Mouse (Mus musculus) myocyte (in vitro differentiated cells): ENCODE results near the gene Pitx2. TPM values are rescaled to one million over a fixed set of nuclear protein-coding genes. Genes with fewer than 3 reads are reported as not detected.

Experiments used
- H3K27me3 ChIP-seq: one replicate; pipeline ENCODE4 v1.6.1; 2011; ENCODE audit not compliant: control insufficient read depth, insufficient read depth, insufficient read length
- H3K36me3 ChIP-seq: one replicate; pipeline ENCODE4 v1.6.1; 2011; ENCODE audit not compliant: control insufficient read depth, insufficient read depth
- H3K4me2 ChIP-seq: one replicate; pipeline ENCODE4 v1.6.1; 2011; ENCODE audit warnings: low read depth, control low read depth
- H3K4me3 ChIP-seq: one replicate; pipeline ENCODE4 v1.5.1; 2011; ENCODE audit warnings: mild to moderate bottlenecking, control low read depth, moderate library complexity
- H3K79me2 ChIP-seq: one replicate; pipeline ENCODE4 v1.6.1; 2011; ENCODE audit not compliant: control insufficient read depth, insufficient read depth
- H3ac ChIP-seq: one replicate; pipeline ENCODE4 v1.6.1; 2011; ENCODE audit not compliant: control insufficient read depth, insufficient read length
- CEBPB ChIP-seq: IDR thresholded peaks from 2 replicates; pipeline ENCODE4 v1.6.1; 2011; ENCODE audit warnings: mild to moderate bottlenecking, moderate library complexity; ENCODE audit not compliant: poor library complexity, insufficient read depth, severe bottlenecking
- E2F4 ChIP-seq: IDR thresholded peaks from one replicate; pipeline ENCODE4 v1.6.1; 2011; ENCODE audit warnings: mild to moderate bottlenecking, control low read depth, moderate library complexity; ENCODE audit not compliant: insufficient read depth
- MAX ChIP-seq: IDR thresholded peaks from one replicate; pipeline ENCODE4 v1.6.1; 2011; ENCODE audit warnings: low read depth, mild to moderate bottlenecking, control low read depth
- MYOD1 ChIP-seq, 3 experiments: IDR thresholded peaks; one replicate each; pipeline ENCODE4 v1.6.1; 2011; ENCODE audit warnings: control low read depth in 2 of 3, low read depth in 2 of 3, mild to moderate bottlenecking in 2 of 3, moderate library complexity in 1 of 3; ENCODE audit not compliant: insufficient read length in 2 of 3, control insufficient read depth in 1 of 3
- MYOG ChIP-seq, 3 experiments: IDR thresholded peaks; one replicate each; pipeline ENCODE4 v1.6.1; 2011; ENCODE audit warnings: control low read depth in 2 of 3, low read depth in 2 of 3, mild to moderate bottlenecking in 2 of 3; ENCODE audit not compliant: insufficient read length in 2 of 3, control insufficient read depth in 1 of 3, insufficient read depth in 1 of 3
- POLR2A ChIP-seq: IDR thresholded peaks from one replicate; pipeline ENCODE4 v1.6.1; 2011; ENCODE audit warnings: low read depth, mild to moderate bottlenecking, control low read depth, moderate library complexity; ENCODE audit not compliant: insufficient read length
- POLR2AphosphoS2 ChIP-seq: IDR thresholded peaks from one replicate; pipeline ENCODE4 v1.6.1; 2011; ENCODE audit warnings: low read depth, control low read depth; ENCODE audit not compliant: insufficient read length
- REST ChIP-seq: IDR thresholded peaks from one replicate; pipeline ENCODE4 v1.6.1; 2011; ENCODE audit warnings: mild to moderate bottlenecking, control low read depth, moderate library complexity; ENCODE audit not compliant: insufficient read depth, insufficient read length
- SRF ChIP-seq: IDR thresholded peaks from one replicate; pipeline ENCODE4 v1.6.1; 2011; ENCODE audit warnings: low read depth; ENCODE audit not compliant: control insufficient read depth, insufficient read length
- TCF12 ChIP-seq: IDR thresholded peaks from one replicate; pipeline ENCODE4 v1.6.1; 2011; ENCODE audit warnings: mild to moderate bottlenecking, control low read depth; ENCODE audit not compliant: poor library complexity, insufficient read depth, severe bottlenecking
- TCF3 ChIP-seq: IDR thresholded peaks from one replicate; pipeline ENCODE4 v1.6.1; 2011; ENCODE audit warnings: low read depth, control low read depth; ENCODE audit not compliant: insufficient read length
- USF1 ChIP-seq: IDR thresholded peaks from one replicate; pipeline ENCODE4 v1.6.1; 2011; ENCODE audit warnings: low read depth, mild to moderate bottlenecking, control low read depth, moderate library complexity
- polyA plus RNA-seq: library from polyadenylated mRNA; unstranded; fragments of >200 nt; fragmentation: generic; extraction: Trizol; gene quantifications from one replicate; pipeline ENCODE4 v1.2.1, GENCODE M21; 2012; ENCODE audit warnings: missing spikeins

Gene Pitx2
- polyA plus RNA-seq, 1 experiment = 35.6 TPM

- Histone ChIP-seq H3K79me2 (peaks cover 20% of the 10 kb centered on the region), H3K27me3 (no peaks in the 10 kb centered on the region), H3K36me3 (peaks cover 11% of the 10 kb centered on the region), H3ac (no peak overlapping the region), H3K4me2 (no peak overlapping the region), H3K4me3 (no peak overlapping the region)
- TF ChIP-seq POLR2A (no peak), CEBPB (no peak), E2F4 (no peak), TCF3 (no peak), SRF (no peak), USF1 (no peak)
Observed at GRCm38 (mm10) chr3:129212038-129212645, 12.5 kb downstream of the Pitx2 start.

- Histone ChIP-seq H3K4me2 (peak overlapping the region; percentile 91), H3K27me3 (no peaks in the 10 kb centered on the region), H3K4me3 (peak overlapping the region; percentile 82), H3ac (no peak overlapping the region), H3K36me3 (peaks cover 11% of the 10 kb centered on the region), H3K79me2 (peaks cover 23% of the 10 kb centered on the region)
- TF ChIP-seq USF1 = no peak
- no peak for TF ChIP-seq TCF3
- no peak for TF ChIP-seq MAX
- TF ChIP-seq SRF = no peak
- no peak for TF ChIP-seq MYOG (IDR thresholded peaks at IDR 0.05; ENCODE audit: control insufficient read depth in 1 of 3, insufficient read depth in 1 of 3, insufficient read length in 2 of 3, low read depth in 2 of 3)
- TF ChIP-seq REST = no peak
- TF ChIP-seq TCF12 = no peak
- TF ChIP-seq POLR2A = no peak
- TF ChIP-seq POLR2AphosphoS2 = no peak
- no peak for TF ChIP-seq CEBPB
Observed at GRCm38 (mm10) chr3:129212807-129213206, 13.1 kb downstream of the Pitx2 start.

- peaks cover 30% of the 10 kb centered on the region for H3K79me2 ChIP-seq
- TF ChIP-seq REST (no peak), POLR2A (peak; percentile 97), E2F4 (no peak), CEBPB (no peak), SRF (peak; percentile 42), TCF12 (no peak), POLR2AphosphoS2 (peak; percentile 89), MYOD1 (IDR thresholded peaks at IDR 0.05; ENCODE audit: control insufficient read depth in 1 of 3, insufficient read length in 2 of 3, low read depth in 2 of 3) (peak in 1 of 3 experiments; percentile 79), TCF3 (no peak), USF1 (no peak), MAX (no peak), MYOG (IDR thresholded peaks at IDR 0.05; ENCODE audit: control insufficient read depth in 1 of 3, insufficient read depth in 1 of 3, insufficient read length in 2 of 3, low read depth in 2 of 3) (peak in 1 of 3 experiments; percentile 2)
- peak overlapping the region; percentile 96 for H3K4me2 ChIP-seq
- peak overlapping the region; percentile 45 for H3ac ChIP-seq
- H3K36me3 ChIP-seq = peaks cover 11% of the 10 kb centered on the region
- H3K27me3 ChIP-seq = no peaks in the 10 kb centered on the region
- peak overlapping the region; percentile 82 for H3K4me3 ChIP-seq
Observed at GRCm38 (mm10) chr3:129213633-129214145, 14.0 kb downstream of the Pitx2 start.

- Histone ChIP-seq H3K27me3 (no peaks in the 10 kb centered on the region), H3K79me2 (peaks cover 30% of the 10 kb centered on the region), H3K36me3 (peaks cover 8% of the 10 kb centered on the region), H3ac (peak overlapping the region; percentile 45), H3K4me3 (peak overlapping the region; percentile 82), H3K4me2 (peak overlapping the region; percentile 96)
- TF ChIP-seq MYOD1 (IDR thresholded peaks at IDR 0.05; ENCODE audit: control insufficient read depth in 1 of 3, insufficient read length in 2 of 3, low read depth in 2 of 3) = peak in 1 of 3 experiments; percentile 63
- no peak for TF ChIP-seq SRF
- no peak for TF ChIP-seq POLR2AphosphoS2
- no peak for TF ChIP-seq MAX
- no peak for TF ChIP-seq E2F4
- no peak for TF ChIP-seq MYOG (IDR thresholded peaks at IDR 0.05; ENCODE audit: control insufficient read depth in 1 of 3, insufficient read depth in 1 of 3, insufficient read length in 2 of 3, low read depth in 2 of 3)
- TF ChIP-seq POLR2A = peak; percentile 4
- TF ChIP-seq TCF12 = no peak
- no peak for TF ChIP-seq CEBPB
Observed at GRCm38 (mm10) chr3:129214146-129214665, 14.5 kb downstream of the Pitx2 start.
